Mouse (Mus musculus): ENCODE measurements around the gene Plxna4.

GRCm38 (mm10) chr6:32587136-32588009, 619 bp downstream of the Plxna4 start:
- TF ChIP-seq CTCF (IDR thresholded peaks at IDR 0.05; ENCODE audit: low read depth, low read length), result no peak
- no peak for TF ChIP-seq POLR2A (IDR thresholded peaks at IDR 0.05; ENCODE audit: borderline replicate concordance, low read depth, low read length)
